Mouse (Mus musculus): ENCODE measurements around the gene Ksr2.
A peak's percentile ranks its signal among the peaks of the same experiment; 100 is the strongest.

GRCm38 (mm10) chr5:117552096-117552495 is 138.3 kb downstream of the Ksr2 start:
- peak; percentile 12; the same call in 1 of the 2 replicates for TF ChIP-seq CTCF (IDR thresholded peaks at IDR 0.05; ENCODE audit: low read depth)
- no peak for TF ChIP-seq EP300 (optimal IDR thresholded peaks at IDR 0.05)
